ENCODE assay signal across 36 mouse cellular contexts in the genomic region with DNA sequence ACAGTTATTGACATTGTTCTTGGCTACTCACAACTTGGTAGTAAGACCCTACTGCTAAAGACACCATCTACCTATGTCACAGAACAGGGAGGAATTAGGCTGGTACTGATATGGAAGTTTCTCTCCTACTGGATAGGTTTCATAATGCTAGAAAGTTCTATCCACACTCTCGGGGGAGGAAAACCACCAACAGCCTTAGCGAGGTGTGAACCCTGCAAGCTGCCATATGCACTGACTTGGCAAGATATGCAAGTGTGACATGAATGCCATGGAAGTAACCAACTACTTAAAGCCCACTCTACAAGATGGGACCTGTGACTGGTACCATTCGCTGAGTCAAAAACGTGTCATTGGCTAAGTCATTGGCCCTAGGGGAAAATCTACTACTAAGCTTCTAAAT. TPM values are rescaled to one million over a fixed set of nuclear protein-coding genes. Genes with fewer than 3 reads are reported as not detected.
"Had no signal": no experiment of that assay in that cellular context is flagged by ENCODE, and none has a peak within 500 bp of the region (broad histone marks: within the 10 kb centered on the region; RNA-seq: fewer than 3 reads in every experiment).

No protein-coding gene starts in this region.

- H3K36me3 ChIP-seq: heart, embryonic 15.5 days; intestine, embryonic 15.5 days had no signal

- H3K27ac ChIP-seq: heart, embryonic 10.5 days; heart, embryonic 13.5 days; heart, embryonic 15.5 days; hindbrain, embryonic 10.5 days; hindbrain, embryonic 12.5 days; hindbrain, embryonic 13.5 days; hindbrain, embryonic 14.5 days; hindbrain, embryonic 15.5 days; hindbrain, postnatal 0 days; intestine, embryonic 15.5 days; kidney, embryonic 15.5 days; kidney, postnatal 0 days; layer of hippocampus, adult 2 months had no signal

- H3K4me1 ChIP-seq: heart, embryonic 10.5 days; heart, embryonic 12.5 days; heart, embryonic 13.5 days; heart, embryonic 15.5 days; hindbrain, embryonic 10.5 days; hindbrain, embryonic 12.5 days; hindbrain, embryonic 13.5 days; hindbrain, embryonic 15.5 days; intestine, embryonic 15.5 days; kidney, embryonic 15.5 days had no signal

- H3K4me3 ChIP-seq: heart, embryonic 10.5 days; heart, embryonic 12.5 days; heart, embryonic 13.5 days; heart, embryonic 15.5 days; hindbrain, embryonic 10.5 days; hindbrain, embryonic 12.5 days; hindbrain, embryonic 13.5 days; hindbrain, embryonic 15.5 days; intestine, embryonic 15.5 days; kidney, embryonic 15.5 days; layer of hippocampus, adult 2 months had no signal

- H3K9ac ChIP-seq: heart, embryonic 12.5 days; heart, embryonic 13.5 days; heart, embryonic 15.5 days; hindbrain, embryonic 12.5 days; hindbrain, embryonic 13.5 days; hindbrain, embryonic 14.5 days; hindbrain, embryonic 15.5 days; intestine, embryonic 15.5 days; kidney, embryonic 15.5 days had no signal

- ATAC-seq: hindbrain, embryonic 16.5 days; hindbrain, postnatal 0 days; inflammation-experienced regulatory T-cells, adult 6 months; intestine, embryonic 15.5 days; intestine, embryonic 16.5 days; intestine, postnatal 0 days had no signal

- H3K9me3 ChIP-seq: heart, embryonic 10.5 days; heart, embryonic 12.5 days; heart, embryonic 13.5 days; heart, embryonic 15.5 days; hindbrain, embryonic 10.5 days; hindbrain, embryonic 12.5 days; hindbrain, embryonic 13.5 days; hindbrain, embryonic 15.5 days; intestine, embryonic 15.5 days; kidney, embryonic 15.5 days had no signal

- H3K4me2 ChIP-seq: heart, embryonic 11.5 days; heart, embryonic 12.5 days; heart, embryonic 13.5 days; heart, embryonic 15.5 days; hindbrain, embryonic 12.5 days; hindbrain, embryonic 13.5 days; hindbrain, embryonic 14.5 days; hindbrain, embryonic 15.5 days; intestine, embryonic 15.5 days; kidney, embryonic 15.5 days had no signal

- DNase-seq: heart, postnatal 10 days; heart, postnatal 14 days; heart, postnatal 36 days; heart, postnatal 4 days; kidney, adult 11 months; kidney, adult 18-20 months; kidney, adult 2 months; kidney, adult 8-10 months; kidney, adult 9 months; kidney, postnatal 10 days; kidney, postnatal 14 days; kidney, postnatal 25 days; kidney, postnatal 36 days; kidney, postnatal 4 days; layer of hippocampus, adult 9-11 months; layer of hippocampus, postnatal 36 days had no signal

- H3K27me3 ChIP-seq: heart, embryonic 12.5 days; heart, embryonic 13.5 days; heart, embryonic 15.5 days; hindbrain, embryonic 12.5 days; hindbrain, embryonic 13.5 days; hindbrain, embryonic 15.5 days; intestine, embryonic 15.5 days; kidney, embryonic 15.5 days had no signal

RNA-seq across cellular contexts. Expression of a gene that starts 29.8 kb away (rescaled TPM):
- polyA plus RNA-seq: intestine, postnatal 0 days; kidney, adult 2 months; large intestine, adult 2 months had no signal
